Mouse (Mus musculus): ENCODE data around the gene Shc2.

Gene Shc2

DNA sequence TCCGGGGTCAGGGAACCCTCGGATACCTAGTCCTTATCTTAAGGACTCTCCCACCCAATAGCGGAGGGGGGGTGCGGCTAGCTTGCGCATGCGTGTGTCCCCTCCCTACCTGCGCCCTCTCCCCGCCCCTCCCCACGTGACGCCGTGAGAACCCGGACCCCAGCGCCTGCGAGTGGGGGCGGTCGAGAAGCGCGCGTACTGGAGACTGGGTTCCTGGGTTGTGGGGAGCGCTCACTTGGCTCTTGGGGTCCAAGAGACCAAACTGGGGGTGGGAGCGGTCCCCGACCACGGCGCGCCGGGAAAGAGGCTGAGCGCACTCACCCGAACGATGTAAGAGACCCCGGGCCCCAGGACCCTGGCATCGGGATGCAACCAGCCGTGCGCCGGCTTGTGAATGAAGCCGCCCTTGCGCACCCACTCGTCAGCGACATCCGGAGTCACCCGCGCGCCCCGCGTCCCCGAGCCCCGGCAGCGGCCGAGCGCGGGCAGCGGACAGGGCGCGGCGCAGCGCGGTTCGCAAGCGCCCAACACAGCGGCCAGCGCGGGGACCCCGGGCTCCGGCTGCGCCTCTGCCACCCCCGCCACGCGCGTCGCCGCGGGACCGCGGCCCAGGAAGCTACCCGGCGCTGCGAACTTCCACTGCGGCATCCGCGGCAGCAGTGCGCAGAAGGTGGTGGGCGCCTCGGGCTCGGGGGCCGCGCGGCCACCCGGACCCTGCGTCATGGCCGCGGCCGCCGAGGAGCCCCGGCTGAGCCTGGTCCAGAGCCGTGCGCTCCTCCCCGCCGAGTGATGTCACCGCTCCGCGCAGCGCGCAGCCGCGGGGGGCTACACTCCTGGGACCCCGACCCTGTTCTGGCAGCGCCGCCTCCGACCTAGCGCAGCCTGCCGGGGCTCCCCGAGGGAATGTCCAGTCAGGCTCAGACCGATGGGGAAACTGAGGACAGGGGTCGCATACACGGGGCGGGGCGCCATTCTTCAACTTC, at the start of gene Shc2:
Gene Shc2, minus strand, starts transcription at position 791 of the 983 bp plus-strand sequence.
- no peak for DNase-seq (ENCODE audit: low read depth in 1 of 2, low spot score in 2 of 2)

DNA sequence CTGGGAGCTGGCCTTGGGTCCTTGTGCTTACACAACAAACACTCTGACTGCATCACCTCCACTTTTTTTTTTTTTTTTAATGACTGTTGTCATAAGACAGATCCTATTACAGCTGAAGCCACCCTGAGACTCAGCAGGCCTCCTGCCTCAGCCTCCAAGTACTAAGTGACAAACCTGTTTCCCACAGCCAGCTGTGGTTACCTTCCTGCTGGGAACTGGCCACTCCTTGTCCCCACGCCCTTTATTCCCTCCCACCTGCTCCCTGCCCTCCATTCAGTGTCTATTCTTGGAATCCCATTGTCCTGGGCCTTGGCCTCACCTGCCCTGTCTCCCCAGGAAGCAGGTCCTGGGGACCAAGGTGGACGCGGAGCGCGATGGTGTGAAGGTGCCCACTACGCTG, 49.8 kb upstream of the Shc2 start:
- no peak for DNase-seq (ENCODE audit: low read depth in 1 of 2, low spot score in 2 of 2)

- no peak for DNase-seq (ENCODE audit: low read depth in 1 of 2, low spot score in 2 of 2)
Measured at GRCm38 (mm10) chr10:79686691-79687090, 49.0 kb upstream of the Shc2 start.

DNA sequence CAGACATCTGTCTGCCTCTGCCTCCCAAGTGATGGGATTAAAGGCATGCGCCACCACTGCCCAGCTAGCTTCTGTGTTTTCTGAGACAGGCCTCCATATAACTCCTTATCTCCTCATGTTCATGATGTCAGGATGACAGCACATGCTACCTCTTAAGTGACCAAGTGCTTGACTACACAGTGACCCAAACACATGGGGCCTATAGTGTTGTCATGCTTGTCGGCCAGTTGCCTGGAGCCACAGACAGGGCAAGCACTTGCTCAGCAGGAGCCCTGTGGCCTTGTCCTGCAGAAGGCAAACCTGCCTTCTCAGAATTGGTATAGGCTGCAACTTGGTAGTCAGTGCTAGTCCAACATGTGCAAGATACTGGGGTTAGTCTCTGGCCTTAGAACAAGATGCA, 48.5 kb upstream of the Shc2 start:
- no peak for DNase-seq (ENCODE audit: low read depth in 1 of 2, low spot score in 2 of 2)

DNA sequence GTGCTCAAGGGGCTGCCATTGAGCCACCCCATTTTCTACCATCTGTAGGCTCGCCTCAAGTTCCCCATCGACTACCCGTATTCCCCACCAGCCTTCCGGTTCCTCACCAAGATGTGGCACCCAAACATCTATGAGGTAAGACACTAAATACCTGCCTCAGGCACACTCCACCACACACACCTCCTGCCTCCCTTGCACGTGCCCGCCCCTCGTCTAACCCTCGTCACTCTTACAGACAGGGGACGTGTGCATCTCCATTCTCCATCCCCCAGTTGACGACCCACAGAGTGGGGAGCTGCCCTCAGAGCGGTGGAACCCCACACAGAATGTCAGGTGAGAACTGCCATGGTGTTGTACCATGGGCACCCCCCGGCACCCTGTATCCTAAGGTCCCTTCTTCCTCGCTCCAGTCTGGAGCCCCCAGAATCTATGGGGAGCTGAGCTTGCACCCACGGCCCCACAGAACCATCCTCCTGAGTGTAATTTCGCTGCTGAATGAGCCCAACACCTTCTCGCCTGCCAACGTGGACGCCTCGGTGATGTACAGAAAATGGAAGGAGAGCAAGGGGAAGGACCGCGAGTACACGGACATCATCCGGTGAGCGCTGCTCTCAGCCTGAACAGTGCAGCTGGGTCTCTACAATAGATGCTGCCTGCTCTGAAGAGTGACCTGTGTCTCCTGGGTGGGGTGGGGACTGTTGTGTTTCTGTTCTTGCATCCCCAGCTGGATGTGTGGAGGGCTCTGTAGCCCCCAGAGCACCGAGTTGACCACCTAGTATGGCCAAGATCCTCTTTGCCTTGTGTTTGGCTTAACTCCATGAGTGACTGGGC, 47.3 kb upstream of the Shc2 start:
- DNase-seq (ENCODE audit: low read depth in 1 of 2, low spot score in 2 of 2) = no peak

DNA sequence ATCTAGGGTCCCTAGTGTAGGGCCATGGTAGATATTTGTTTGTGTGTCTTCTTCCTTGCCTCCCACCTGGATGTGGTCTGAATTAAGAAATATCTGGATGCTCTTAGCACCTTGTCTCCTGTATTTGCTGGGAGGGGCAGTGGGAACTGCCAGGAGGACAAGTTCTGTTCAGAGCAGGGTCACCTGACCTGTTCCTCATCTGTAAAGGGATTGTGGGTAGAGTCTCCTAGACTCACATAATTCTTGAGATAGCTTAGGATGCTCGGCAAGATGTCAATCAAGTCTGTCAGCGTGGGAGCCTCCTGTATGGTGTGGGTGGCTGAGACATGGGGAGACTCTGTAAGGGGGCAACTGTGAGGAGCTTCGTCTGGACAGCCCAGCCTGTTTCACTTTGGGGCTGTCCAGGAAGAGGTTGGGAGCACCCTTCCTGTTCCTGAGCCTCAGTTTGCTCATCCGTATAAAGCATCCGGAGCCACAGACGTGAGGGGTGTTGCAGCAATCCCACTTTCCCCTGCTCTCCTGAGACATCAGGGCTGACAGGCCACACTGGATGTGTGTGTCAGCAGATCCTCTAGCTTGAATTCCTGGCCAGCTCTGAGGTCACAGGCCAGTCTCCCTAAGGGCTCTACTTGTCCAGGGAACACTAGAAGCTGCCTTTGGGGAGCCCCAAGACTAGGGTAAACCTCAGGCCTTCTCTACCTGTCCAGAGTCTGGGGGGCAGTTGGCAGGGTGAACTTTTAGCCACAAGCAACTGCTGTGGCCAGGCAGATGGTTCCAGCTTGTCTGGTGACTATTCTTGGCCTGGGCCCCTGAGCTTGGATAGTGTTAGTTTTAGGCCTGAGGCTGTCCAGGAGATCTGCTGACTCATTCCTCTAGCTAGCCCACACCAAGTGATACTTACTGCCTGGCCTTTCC, 46.3 kb upstream of the Shc2 start:
- DNase-seq (ENCODE audit: low read depth in 1 of 2, low spot score in 2 of 2) = no peak

- DNase-seq (ENCODE audit: low read depth in 1 of 2, low spot score in 2 of 2) = no peak
Measured at GRCm38 (mm10) chr10:79682916-79683582, 45.3 kb upstream of the Shc2 start.

GRCm38 (mm10) chr10:79682551-79682915, 44.8 kb upstream of the Shc2 start:
- no peak for DNase-seq (ENCODE audit: low read depth in 1 of 2, low spot score in 2 of 2)

DNA sequence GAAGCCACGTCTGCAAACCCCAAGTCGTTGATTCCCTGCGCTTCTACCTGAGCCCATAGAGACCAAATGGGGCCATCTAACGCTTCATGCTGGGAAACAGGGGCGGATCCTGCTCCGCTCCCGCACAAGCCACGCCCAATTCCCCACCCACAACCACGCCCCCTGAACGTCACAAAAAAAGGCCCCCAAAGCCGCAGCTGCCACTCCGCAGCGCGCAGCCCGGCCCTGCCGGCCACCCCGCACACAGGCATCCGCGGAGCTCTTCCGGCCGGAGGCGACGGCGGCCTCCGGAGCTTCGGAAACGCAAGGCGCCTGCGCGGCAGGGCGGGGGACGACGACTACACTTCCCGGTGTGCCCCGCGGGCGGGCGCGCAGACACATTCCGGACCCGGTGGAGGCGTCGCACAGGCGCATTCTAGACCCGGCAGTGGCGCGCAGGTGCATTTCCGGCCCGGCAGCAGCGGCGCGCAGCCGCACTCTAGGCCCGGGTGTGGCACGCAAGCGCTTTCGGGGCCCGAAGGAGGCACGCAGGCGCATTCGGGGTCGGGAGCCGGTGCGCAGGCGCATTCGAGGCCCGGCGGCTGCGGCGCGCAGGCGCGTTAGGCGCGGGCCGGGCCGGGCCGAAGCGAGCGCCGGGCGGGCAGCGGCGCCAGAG, 44.0 kb upstream of the Shc2 start, which contains the start of gene Cdc34:
Gene Cdc34, plus strand, starts transcription at position 605 of the 655 bp plus-strand sequence.
- DNase-seq (ENCODE audit: low read depth in 1 of 2, low spot score in 2 of 2) = peak; percentile 97 to 98

DNA sequence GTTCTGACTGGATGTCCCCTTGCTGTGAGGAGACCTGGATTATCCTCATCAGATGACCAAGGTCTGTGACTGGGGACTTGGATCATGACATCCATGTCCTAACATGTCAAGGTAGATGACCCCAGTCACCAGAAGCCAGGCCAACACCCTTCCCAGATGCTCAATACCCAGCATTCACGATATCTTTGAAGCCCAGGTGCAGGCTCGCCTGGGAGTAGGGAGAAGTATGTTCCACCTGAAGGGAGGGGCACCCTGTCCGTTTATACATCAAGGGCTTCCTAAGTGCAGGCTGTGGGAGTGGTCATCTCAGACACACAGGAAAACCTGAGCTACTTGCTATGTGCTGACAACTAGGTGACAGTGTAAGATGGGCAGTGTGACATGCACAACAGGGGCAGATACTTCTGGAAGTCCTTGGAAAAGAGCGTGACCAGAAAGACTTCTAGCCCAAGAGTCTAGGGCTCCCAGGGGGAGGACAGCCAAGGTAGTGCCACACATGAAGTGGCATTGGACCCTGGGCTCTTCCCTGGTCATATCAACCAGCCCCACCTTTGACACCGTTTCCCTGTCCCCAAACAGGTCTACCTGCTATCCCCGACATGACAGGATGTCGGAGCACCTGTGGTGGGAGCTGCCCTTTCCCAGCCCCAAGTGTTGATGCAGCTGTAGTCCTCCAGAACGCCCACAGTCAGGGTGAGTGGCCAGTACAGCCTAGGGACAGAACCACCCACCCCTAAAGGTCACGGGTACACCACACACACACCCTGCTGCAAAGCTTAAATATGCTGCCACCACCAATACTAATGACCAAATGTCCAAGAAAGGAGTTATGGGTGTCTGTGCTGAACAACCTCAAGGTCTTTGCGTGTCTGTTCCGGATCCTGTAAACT, 43.1 kb upstream of the Shc2 start:
- DNase-seq (ENCODE audit: low read depth in 1 of 2, low spot score in 2 of 2) = no peak

- no peak for DNase-seq (ENCODE audit: low read depth in 1 of 2, low spot score in 2 of 2)
Measured at GRCm38 (mm10) chr10:79675346-79676035, 37.8 kb upstream of the Shc2 start.

DNA sequence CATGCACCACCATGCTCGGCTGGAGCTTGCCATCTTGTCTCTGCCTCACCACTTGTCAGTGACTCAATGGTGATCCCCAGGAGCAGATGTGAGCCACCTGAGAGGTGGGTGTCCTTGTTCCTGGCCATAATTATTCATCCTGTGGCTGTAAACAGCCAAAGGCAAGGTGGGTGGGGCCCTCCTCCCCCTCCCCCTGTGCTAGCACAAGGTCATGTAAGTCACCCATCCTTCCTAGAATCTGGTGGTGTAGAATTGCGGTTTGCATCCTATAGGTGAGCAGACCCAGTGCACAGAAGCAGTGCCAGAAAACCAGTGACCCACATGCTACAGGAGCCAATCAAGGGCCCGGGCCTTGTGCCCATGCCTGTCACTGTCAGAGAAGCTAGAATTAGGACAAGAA, 35.3 kb upstream of the Shc2 start:
- no peak for DNase-seq (ENCODE audit: low read depth in 1 of 2, low spot score in 2 of 2)

- DNase-seq (ENCODE audit: low read depth in 1 of 2, low spot score in 2 of 2) = no peak
Measured at GRCm38 (mm10) chr10:79672088-79672455, 34.4 kb upstream of the Shc2 start.

DNA sequence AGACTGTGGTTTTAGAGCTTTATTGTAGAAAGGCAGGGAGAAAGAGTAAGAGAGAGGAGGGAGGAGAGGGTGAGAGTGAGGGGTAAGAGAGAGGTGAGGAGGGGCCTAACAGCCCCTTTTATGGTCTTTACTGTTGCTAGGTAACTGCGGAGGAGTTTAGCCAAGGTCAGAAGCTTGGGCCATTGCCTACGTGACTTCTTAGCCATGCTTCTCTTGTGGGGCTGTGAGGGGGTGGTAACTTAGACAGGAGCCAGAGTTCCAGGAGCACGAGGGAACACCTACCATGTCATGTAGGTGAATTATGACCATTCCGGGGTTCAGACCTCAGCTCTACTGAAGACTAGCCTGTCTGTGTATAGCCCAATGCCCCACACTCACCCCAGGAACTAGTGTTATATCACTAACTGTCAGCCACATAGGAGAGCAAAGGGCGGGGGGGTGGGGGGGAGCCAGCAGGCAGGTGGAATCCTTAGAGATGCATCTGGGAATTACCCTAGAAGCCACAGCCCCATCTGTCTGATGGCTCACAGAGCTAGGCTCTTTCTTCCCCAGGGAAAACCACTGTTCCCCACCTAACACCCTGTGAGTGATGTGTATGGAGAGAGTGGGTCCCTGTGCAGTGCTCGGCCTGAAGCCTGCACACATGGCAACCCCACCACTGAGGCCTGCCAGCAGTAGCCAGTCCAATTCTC, 33.8 kb upstream of the Shc2 start:
- DNase-seq (ENCODE audit: low read depth in 1 of 2, low spot score in 2 of 2) = no peak

DNA sequence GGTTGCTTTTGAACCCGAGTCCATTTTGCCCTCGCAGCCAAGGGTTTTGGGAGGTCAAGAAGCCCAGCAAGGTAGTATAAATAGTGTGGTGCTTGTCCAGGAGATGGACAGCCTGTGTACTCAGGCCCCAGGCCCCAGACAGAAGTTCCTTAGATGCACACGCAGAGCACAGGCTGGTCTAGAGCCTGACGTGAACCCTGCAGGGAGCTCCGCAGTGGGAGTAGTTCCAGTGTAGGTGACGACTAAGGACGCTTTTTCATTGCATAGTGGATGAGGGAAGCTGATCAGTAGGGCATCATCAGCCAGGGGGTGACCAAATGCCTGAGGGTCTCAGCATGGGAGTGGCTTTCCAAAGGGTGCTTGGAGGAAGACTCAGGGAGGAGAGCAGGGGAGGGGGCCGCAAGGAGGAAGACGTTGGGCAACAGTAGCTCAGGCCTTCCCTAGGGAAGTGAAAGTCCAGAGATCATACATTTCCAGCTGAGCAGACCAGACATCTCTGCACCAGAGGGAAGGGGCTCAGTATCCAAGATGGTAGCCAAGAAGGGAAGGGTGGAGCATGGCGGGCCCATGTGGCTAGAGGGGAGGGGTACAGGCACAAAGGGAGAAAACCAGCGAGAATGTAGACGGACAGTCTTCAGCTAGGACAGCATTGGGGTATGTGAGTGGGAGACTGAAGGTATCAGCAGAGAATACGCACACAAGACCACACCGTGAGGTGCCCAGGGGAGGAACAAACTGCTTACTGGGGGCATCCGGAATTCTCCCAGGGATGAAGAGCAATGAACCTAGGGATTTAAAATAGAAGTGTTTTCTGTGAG, 32.6 kb upstream of the Shc2 start:
- no peak for DNase-seq (ENCODE audit: low read depth in 1 of 2, low spot score in 2 of 2)

- no peak for DNase-seq (ENCODE audit: low read depth in 1 of 2, low spot score in 2 of 2)
Measured at GRCm38 (mm10) chr10:79669576-79670057, 31.9 kb upstream of the Shc2 start.
